Mouse (Mus musculus): ENCODE results near the gene Lin52. TPM values are rescaled to one million over a fixed set of nuclear protein-coding genes. Genes with fewer than 3 reads are reported as not detected.

Lin52 gene
- polyA plus RNA-seq, 1 experiment from 2014 or later = 31.9 TPM

DNA sequence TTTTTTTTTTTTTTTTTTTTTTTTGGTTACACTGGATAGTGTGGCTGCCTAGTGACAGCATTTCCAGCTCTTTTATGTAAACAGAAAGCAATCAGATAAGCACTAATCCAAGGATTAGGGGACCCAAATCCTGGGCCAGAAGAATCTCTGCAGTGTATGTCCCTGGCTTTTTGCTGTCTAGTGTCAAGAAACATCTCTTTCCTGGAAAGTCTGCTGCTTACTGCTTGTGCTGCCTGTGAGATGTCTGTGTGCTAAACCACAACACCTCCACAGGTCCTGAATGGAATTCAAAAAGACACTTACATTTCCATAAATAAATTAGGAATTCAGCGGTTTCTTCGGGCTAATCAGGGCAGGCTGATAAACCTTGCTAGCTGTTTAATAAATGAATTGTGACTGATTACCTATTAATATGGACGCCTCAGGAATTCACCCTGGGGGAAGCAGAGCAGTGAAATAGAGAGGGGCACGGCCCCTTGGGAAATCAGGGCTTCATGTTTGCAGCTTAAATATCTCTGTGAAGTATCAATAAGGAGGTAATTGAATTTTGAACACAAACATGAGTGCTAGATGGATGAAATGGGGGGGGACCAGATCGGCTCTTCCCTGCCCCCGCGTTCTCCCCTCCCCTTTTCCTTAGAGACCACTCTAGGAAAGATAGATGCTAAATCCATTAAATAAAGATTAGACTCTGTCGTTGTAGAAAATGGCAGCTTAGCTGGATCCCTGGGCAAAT is 49.5 kb downstream of the Lin52 start:
- no peaks in the 10 kb centered on the region for H3K27me3 ChIP-seq (replicated peaks; ENCODE audit: control insufficient read depth, insufficient read depth, low read length)
- no peak overlapping the region for H3K4me2 ChIP-seq (ENCODE audit: low read length)
- no peak overlapping the region for H3K9ac ChIP-seq (ENCODE audit: low read depth, low read length)
- no peaks in the 10 kb centered on the region for H3K36me3 ChIP-seq (ENCODE audit: control insufficient read depth, insufficient read depth, low read length)
- 47% methylated on average over 8 of the region's 8 CpGs for whole genome bisulfite sequencing
- peaks cover 4% of the 10 kb centered on the region; the same call in 1 of the 2 replicates for H3K4me1 ChIP-seq (ENCODE audit: control insufficient read depth, insufficient read depth, low read depth, low read length)
- ATAC-seq = peak; percentile 45; the same call in 1 of the 2 replicates
- H3K4me3 ChIP-seq (ENCODE audit: low read length) = no peak overlapping the region
- H3K27ac ChIP-seq (ENCODE audit: low read depth, low read length) = no peak overlapping the region
- H3K9me3 ChIP-seq (ENCODE audit: control insufficient read depth, low read length) = no peaks in the 10 kb centered on the region

DNA sequence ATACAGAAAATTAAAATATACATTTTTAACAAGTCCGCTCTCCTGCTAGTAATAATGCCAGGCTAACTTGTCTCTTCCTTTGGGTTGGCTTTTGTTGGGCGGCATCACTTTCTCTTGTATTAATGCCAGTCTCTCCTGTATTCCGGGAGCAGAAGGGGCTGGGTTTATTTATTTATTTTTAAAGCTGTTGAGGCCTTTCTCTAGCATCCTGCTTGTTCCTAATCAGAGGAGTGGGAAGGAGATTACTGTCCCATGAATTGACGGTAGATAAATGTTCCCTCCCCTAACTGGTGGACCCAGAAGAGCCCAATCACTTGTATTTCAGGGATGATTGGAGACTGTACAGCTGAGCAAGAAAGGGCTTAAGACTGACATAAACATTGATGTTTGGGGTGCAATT is 50.1 kb downstream of the Lin52 start:
- peaks cover 4% of the 10 kb centered on the region; the same call in 1 of the 2 replicates for H3K4me1 ChIP-seq (ENCODE audit: control insufficient read depth, insufficient read depth, low read depth, low read length)
- H3K27me3 ChIP-seq (replicated peaks; ENCODE audit: control insufficient read depth, insufficient read depth, low read length) = no peaks in the 10 kb centered on the region
- H3K36me3 ChIP-seq (ENCODE audit: control insufficient read depth, insufficient read depth, low read length) = no peaks in the 10 kb centered on the region
- no peak overlapping the region for H3K4me3 ChIP-seq (ENCODE audit: low read length)
- no peak; the same call in 1 of the 2 replicates for ATAC-seq
- no peak overlapping the region for H3K27ac ChIP-seq (ENCODE audit: low read depth, low read length)
- no peak overlapping the region for H3K9ac ChIP-seq (ENCODE audit: low read depth, low read length)
- WGBS = 44% methylated on average over 4 of the region's 4 CpGs
- no peaks in the 10 kb centered on the region for H3K9me3 ChIP-seq (ENCODE audit: control insufficient read depth, low read length)
- H3K4me2 ChIP-seq (ENCODE audit: low read length) = no peak overlapping the region

DNA sequence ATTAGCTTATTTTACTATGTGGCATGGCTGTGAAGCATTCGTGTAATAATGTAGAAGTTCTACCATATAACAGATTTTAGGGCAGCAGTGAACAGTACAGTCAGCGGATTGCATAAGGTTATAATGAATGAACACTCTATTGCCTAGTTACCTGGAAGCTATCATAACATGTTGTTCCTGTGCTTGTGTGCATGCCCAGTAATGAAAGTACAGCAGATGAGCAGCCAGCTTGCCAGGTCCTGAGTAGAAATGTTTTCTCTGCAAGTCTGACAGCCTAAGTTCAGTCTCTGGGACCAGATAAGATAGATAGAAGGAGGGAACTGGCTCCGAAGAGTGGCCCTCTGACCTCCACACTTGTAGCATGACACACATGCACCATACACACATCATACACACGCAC is 55.6 kb downstream of the Lin52 start:
- H3K27ac ChIP-seq (ENCODE audit: low read depth, low read length) = no peak overlapping the region
- no peak overlapping the region for H3K4me3 ChIP-seq (ENCODE audit: low read length)
- no peak overlapping the region for H3K4me2 ChIP-seq (ENCODE audit: low read length)
- no peaks in the 10 kb centered on the region for H3K27me3 ChIP-seq (replicated peaks; ENCODE audit: control insufficient read depth, insufficient read depth, low read length)
- no peaks in the 10 kb centered on the region for H3K36me3 ChIP-seq (ENCODE audit: control insufficient read depth, insufficient read depth, low read length)
- WGBS = 89% methylated on average over 4 of the region's 4 CpGs
- ATAC-seq = no peak
- no peaks in the 10 kb centered on the region for H3K9me3 ChIP-seq (ENCODE audit: control insufficient read depth, low read length)
- no peak overlapping the region for H3K9ac ChIP-seq (ENCODE audit: low read depth, low read length)
- no peaks in the 10 kb centered on the region for H3K4me1 ChIP-seq (ENCODE audit: control insufficient read depth, insufficient read depth, low read depth, low read length)

DNA sequence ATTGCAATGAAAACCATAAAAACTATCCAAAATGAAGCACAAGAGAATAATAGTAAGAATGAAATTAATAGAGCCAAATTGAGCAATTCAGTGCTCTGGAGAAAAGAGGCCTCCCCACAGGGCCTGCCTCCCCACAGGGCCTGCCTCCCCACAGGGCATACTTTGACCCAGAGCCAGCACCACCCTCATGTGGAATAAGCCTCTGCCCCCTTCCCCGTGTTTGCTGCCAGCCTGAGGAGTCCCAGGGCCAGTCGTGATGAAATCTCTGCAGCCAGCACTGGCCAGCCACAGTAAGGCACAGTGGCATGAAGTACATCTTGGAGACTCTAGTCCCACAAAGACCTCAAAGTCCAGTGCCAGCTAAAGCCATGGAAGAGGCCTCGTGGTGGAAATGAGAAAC is 60.8 kb downstream of the Lin52 start:
- Histone ChIP-seq H3K4me2 (ENCODE audit: low read length) (no peak overlapping the region), H3K4me3 (ENCODE audit: low read length) (no peak overlapping the region), H3K27ac (ENCODE audit: low read depth, low read length) (no peak overlapping the region), H3K9me3 (ENCODE audit: control insufficient read depth, low read length) (no peaks in the 10 kb centered on the region), H3K9ac (ENCODE audit: low read depth, low read length) (no peak overlapping the region), H3K4me1 (ENCODE audit: control insufficient read depth, insufficient read depth, low read depth, low read length) (no peaks in the 10 kb centered on the region), H3K27me3 (replicated peaks; ENCODE audit: control insufficient read depth, insufficient read depth, low read length) (no peaks in the 10 kb centered on the region), H3K36me3 (ENCODE audit: control insufficient read depth, insufficient read depth, low read length) (no peaks in the 10 kb centered on the region; the same call in 1 of the 2 replicates)
- ATAC-seq = no peak
- 57% methylated on average over 3 of the region's 3 CpGs for WGBS

DNA sequence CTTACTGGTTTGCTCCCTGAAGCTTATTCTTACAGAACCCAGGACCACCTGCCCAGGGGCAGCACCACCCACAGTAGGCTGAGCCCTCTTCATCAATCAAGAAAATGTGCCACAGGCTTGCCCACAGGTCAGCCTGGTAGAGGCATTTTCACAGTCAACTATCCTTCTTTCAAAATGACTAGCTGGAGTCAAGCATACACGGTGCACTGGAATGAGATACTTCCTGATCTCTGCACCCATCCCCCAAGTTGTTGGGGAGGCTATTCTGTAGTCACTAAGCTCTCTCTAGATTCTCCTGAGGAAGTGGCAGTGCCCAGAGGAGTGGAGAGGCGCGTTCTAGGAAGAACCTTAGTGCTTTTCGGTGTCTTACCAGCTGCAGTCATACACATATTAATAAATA is 64.3 kb downstream of the Lin52 start:
- Histone ChIP-seq H3K36me3 (ENCODE audit: control insufficient read depth, insufficient read depth, low read length) (no peaks in the 10 kb centered on the region; the same call in 1 of the 2 replicates), H3K9ac (ENCODE audit: low read depth, low read length) (no peak overlapping the region), H3K9me3 (ENCODE audit: control insufficient read depth, low read length) (no peaks in the 10 kb centered on the region), H3K4me1 (ENCODE audit: control insufficient read depth, insufficient read depth, low read depth, low read length) (no peaks in the 10 kb centered on the region), H3K27ac (ENCODE audit: low read depth, low read length) (no peak overlapping the region), H3K4me2 (ENCODE audit: low read length) (no peak overlapping the region), H3K27me3 (replicated peaks; ENCODE audit: control insufficient read depth, insufficient read depth, low read length) (no peaks in the 10 kb centered on the region), H3K4me3 (ENCODE audit: low read length) (no peak overlapping the region)
- no peak for ATAC-seq
- 89% methylated on average over 4 of the region's 4 CpGs for WGBS

DNA sequence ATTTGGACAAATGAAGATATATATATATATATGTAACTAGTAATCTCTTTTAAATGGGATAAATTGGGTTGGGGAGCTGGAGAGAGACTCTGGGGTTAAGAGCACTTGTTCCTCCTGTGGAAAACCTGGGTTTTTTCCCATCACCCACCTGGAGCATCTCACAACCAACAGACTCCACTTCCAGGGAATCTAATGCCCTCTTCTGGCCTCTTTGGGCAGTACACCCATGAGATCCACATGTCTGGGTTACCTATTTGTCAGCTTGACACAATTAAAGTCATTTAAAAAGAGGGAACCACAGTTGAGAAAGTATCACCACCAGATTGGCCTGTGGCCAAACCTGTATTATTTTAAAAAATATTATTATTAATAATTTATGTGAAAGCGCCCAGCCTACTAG is 65.4 kb downstream of the Lin52 start:
- no peak overlapping the region for H3K4me2 ChIP-seq (ENCODE audit: low read length)
- ATAC-seq = no peak
- no peaks in the 10 kb centered on the region for H3K9me3 ChIP-seq (ENCODE audit: control insufficient read depth, low read length)
- 100% methylated on average over 1 of the region's 1 CpGs for WGBS
- H3K4me3 ChIP-seq (ENCODE audit: low read length) = no peak overlapping the region
- H3K9ac ChIP-seq (ENCODE audit: low read depth, low read length) = no peak overlapping the region
- no peaks in the 10 kb centered on the region for H3K27me3 ChIP-seq (replicated peaks; ENCODE audit: control insufficient read depth, insufficient read depth, low read length)
- no peaks in the 10 kb centered on the region for H3K4me1 ChIP-seq (ENCODE audit: control insufficient read depth, insufficient read depth, low read depth, low read length)
- H3K27ac ChIP-seq (ENCODE audit: low read depth, low read length) = no peak overlapping the region
- H3K36me3 ChIP-seq (ENCODE audit: control insufficient read depth, insufficient read depth, low read length) = no peaks in the 10 kb centered on the region; the same call in 1 of the 2 replicates

DNA sequence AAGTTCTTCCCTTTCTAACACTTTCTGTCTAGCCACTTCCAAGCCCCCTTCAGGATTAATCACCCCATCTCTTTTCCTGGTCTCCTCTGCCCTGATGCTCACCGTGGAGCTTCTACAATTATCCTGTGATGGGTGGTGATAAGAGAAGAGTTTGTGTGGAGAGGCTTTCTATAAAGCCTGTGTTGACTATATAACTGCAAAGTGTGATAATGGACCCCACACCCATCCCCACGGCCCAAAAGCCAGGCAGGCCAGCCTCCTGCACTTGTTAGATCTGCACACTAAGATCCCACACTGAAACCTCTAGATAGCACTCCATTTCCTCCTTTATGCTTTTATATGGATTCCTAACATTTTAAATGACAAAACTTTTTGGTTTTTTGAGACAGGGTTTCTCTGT is 66.8 kb downstream of the Lin52 start:
- no peaks in the 10 kb centered on the region for H3K27me3 ChIP-seq (replicated peaks; ENCODE audit: control insufficient read depth, insufficient read depth, low read length)
- H3K9me3 ChIP-seq (ENCODE audit: control insufficient read depth, low read length) = no peaks in the 10 kb centered on the region
- H3K9ac ChIP-seq (ENCODE audit: low read depth, low read length) = no peak overlapping the region
- H3K4me2 ChIP-seq (ENCODE audit: low read length) = no peak overlapping the region
- no peak overlapping the region for H3K27ac ChIP-seq (ENCODE audit: low read depth, low read length)
- no peaks in the 10 kb centered on the region for H3K36me3 ChIP-seq (ENCODE audit: control insufficient read depth, insufficient read depth, low read length)
- WGBS = 84% methylated on average over 2 of the region's 2 CpGs
- no peaks in the 10 kb centered on the region for H3K4me1 ChIP-seq (ENCODE audit: control insufficient read depth, insufficient read depth, low read depth, low read length)
- no peak overlapping the region for H3K4me3 ChIP-seq (ENCODE audit: low read length)
- ATAC-seq = no peak

DNA sequence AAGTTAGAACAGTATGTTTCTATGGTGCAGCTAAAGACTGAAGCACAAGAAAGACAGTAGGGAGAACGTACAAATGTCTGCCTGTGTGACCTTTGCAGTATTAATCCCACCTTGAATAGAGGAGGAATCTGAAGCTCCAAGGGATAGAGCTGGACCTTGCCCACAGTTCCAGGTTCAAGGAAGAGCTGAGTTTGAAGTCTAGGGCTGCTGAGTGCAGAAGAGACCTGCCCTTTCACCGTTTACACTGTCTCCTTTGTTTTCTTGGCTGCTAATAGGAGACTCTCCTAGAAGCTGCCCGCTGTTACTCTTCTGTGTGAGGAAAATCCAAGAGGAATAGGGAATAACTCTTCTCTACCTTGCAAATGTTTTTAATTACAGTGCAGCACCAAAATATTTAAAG is 72.5 kb downstream of the Lin52 start:
- ATAC-seq = no peak
- Histone ChIP-seq H3K27ac (ENCODE audit: low read depth, low read length) (no peak overlapping the region), H3K4me1 (ENCODE audit: control insufficient read depth, insufficient read depth, low read depth, low read length) (no peaks in the 10 kb centered on the region; the same call in 1 of the 2 replicates), H3K4me2 (ENCODE audit: low read length) (no peak overlapping the region), H3K9ac (ENCODE audit: low read depth, low read length) (no peak overlapping the region), H3K36me3 (ENCODE audit: control insufficient read depth, insufficient read depth, low read length) (no peaks in the 10 kb centered on the region), H3K27me3 (replicated peaks; ENCODE audit: control insufficient read depth, insufficient read depth, low read length) (no peaks in the 10 kb centered on the region), H3K9me3 (ENCODE audit: control insufficient read depth, low read length) (no peaks in the 10 kb centered on the region), H3K4me3 (ENCODE audit: low read length) (no peak overlapping the region)
- 57% methylated on average over 3 of the region's 3 CpGs for WGBS

DNA sequence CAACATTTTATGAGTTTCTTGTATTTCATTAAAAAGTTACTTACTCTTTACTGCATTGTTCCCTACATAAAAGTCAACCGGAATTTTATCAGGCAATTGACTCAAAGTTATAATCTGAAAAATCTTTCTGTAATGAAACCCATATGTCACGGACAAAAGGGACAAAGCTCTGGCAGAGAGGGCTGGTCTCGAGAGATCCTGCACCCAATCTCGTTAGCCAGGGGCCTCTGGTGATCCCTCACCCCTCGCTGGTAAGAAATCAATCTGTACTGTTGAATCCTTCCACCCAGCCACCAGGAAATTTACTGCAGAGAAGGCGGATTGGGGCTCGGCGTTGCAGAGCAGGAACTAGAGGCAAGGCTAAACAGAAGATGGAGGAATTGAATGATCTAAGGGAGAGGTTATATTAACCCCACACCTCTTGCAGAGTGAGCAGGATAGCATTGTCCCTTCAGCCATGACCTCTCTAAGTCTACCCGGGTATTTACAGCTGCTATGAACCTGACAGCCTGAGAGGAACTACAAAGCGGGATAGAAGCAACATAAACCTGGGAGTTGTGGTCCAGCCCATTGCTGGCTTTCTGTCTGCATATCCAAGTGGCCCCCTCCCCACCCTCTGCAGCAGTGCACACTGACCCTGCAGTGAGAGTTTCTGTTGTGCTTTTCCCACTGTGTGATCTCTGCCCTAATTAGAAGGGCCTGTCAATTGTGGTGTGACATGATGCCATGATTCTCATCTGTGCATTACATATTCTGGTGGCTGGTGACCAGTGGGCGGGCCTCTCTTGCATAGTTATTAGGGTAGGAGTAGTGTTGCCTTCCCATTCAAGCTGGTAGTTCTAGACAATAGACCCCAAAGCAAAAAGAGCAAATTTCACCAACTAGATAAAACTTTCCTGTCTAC is 73.2 kb downstream of the Lin52 start:
- H3K36me3 ChIP-seq (ENCODE audit: control insufficient read depth, insufficient read depth, low read length) = no peaks in the 10 kb centered on the region

More for the DNA sequence above, 73.2 kb downstream of the Lin52 start:
- no peaks in the 10 kb centered on the region for H3K27me3 ChIP-seq (replicated peaks; ENCODE audit: control insufficient read depth, insufficient read depth, low read length)
- H3K4me2 ChIP-seq (ENCODE audit: low read length) = no peak overlapping the region
- H3K9me3 ChIP-seq (ENCODE audit: control insufficient read depth, low read length) = no peaks in the 10 kb centered on the region
- no peaks in the 10 kb centered on the region; the same call in 1 of the 2 replicates for H3K4me1 ChIP-seq (ENCODE audit: control insufficient read depth, insufficient read depth, low read depth, low read length)
- no peak overlapping the region for H3K4me3 ChIP-seq (ENCODE audit: low read length)
- no peak overlapping the region for H3K27ac ChIP-seq (ENCODE audit: low read depth, low read length)
- no peak for ATAC-seq
- no peak overlapping the region for H3K9ac ChIP-seq (ENCODE audit: low read depth, low read length)
- 77% methylated on average over 11 of the region's 11 CpGs for WGBS
